Mouse (Mus musculus) myocyte (in vitro differentiated cells): ENCODE data around the gene Mep1a.

Experiments used
- CEBPB ChIP-seq: IDR thresholded peaks from 2 replicates; pipeline ENCODE4 v1.6.1; 2011; ENCODE audit warnings: mild to moderate bottlenecking, moderate library complexity; ENCODE audit not compliant: poor library complexity, insufficient read depth, severe bottlenecking
- MAX ChIP-seq: IDR thresholded peaks from one replicate; pipeline ENCODE4 v1.6.1; 2011; ENCODE audit warnings: low read depth, mild to moderate bottlenecking, control low read depth
- MYOG ChIP-seq, 3 experiments: IDR thresholded peaks; one replicate each; pipeline ENCODE4 v1.6.1; 2011; ENCODE audit warnings: control low read depth in 2 of 3, low read depth in 2 of 3, mild to moderate bottlenecking in 2 of 3; ENCODE audit not compliant: insufficient read length in 2 of 3, control insufficient read depth in 1 of 3, insufficient read depth in 1 of 3
- POLR2A ChIP-seq: IDR thresholded peaks from one replicate; pipeline ENCODE4 v1.6.1; 2011; ENCODE audit warnings: low read depth, mild to moderate bottlenecking, control low read depth, moderate library complexity; ENCODE audit not compliant: insufficient read length
- POLR2AphosphoS2 ChIP-seq: IDR thresholded peaks from one replicate; pipeline ENCODE4 v1.6.1; 2011; ENCODE audit warnings: low read depth, control low read depth; ENCODE audit not compliant: insufficient read length

DNA sequence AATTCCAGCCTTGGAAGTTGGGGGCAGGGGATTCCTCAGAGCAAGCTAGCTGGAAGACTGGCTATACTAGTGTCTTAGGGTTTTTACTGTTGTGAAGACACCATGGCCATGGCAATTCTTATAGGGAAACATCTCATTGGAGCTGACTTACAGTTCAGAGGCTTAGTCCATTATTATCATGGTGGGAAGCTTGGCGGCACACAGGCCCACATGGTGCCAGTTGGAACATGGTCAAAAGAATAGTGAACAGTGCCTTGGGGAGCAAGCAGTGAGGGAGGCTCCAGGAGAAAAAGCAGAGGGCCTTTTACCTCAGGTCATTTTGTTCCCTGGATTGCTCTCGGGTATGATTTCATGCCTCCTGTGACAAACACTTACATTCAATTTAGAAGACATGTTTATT, 27.9 kb upstream of the Mep1a start:
- TF ChIP-seq POLR2AphosphoS2, result no peak
- no peak for TF ChIP-seq MAX
- no peak for TF ChIP-seq POLR2A
- TF ChIP-seq MYOG (IDR thresholded peaks at IDR 0.05; ENCODE audit: control insufficient read depth in 1 of 3, insufficient read depth in 1 of 3, insufficient read length in 2 of 3, low read depth in 2 of 3), result no peak
- no peak for TF ChIP-seq CEBPB
